Comparison of ENCODE assay signal across 9 mouse cellular contexts in the genomic region with DNA sequence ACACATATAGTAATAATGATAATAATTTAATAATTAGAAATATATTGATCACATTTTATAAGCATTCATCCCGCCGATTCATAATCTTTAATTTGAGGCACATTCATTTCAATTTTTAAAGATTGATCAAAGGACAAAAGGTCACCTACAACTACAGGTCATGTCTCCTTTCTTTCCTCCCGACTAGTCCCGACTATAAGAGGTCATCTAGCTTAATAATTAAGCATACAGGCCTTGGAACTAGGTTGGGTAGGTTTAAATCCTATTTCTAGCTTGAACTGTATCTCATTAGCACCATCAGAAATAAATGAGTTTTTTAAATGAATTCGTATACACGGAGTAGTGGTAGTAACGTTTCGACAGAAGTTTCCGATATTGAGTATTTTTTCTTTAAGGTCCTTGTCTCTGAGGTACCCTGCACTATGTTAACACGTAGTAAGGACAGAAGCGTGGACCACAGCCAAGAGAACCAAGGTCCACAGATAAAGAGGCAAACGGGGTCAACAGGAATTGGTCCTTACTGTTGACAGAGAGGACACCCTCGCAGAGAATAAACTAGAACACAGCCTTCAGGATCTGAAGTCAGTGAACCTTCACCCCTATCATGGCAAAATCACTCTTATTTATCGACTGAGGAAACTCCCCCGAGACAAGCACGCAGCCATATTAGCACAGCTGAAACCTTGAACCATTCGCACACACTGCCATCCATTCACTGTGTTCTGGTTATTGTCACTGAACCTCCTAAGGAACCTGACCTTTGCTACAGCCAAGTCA.
DNase-seq lines count a peak whose midpoint lies in the region; ATAC-seq and TF ChIP-seq lines count a peak whose summit lies in the region.
"Had no signal": no experiment of that assay in that cellular context is flagged by ENCODE, and none has a peak within 500 bp of the region (broad histone marks: within the 10 kb centered on the region; RNA-seq: fewer than 3 reads in every experiment).

No protein-coding gene starts in this region.

- H3K36me3 ChIP-seq in heart, embryonic 15.5 days, result no peaks in the 10 kb centered on the region
- H3K36me3 ChIP-seq in kidney, postnatal 0 days (ENCODE audit: insufficient read depth, low read length), result no peaks in the 10 kb centered on the region
- H3K36me3 ChIP-seq: limb, embryonic 12.5 days had no signal

- H3K9me3 ChIP-seq in heart, embryonic 15.5 days (replicated peaks), result no peaks in the 10 kb centered on the region
- no peaks in the 10 kb centered on the region for H3K9me3 ChIP-seq in kidney, postnatal 0 days (replicated peaks; ENCODE audit: low read length)
- H3K9me3 ChIP-seq: limb, embryonic 12.5 days had no signal

- H3K27me3 ChIP-seq in heart, embryonic 15.5 days, result no peaks in the 10 kb centered on the region
- H3K27me3 ChIP-seq in kidney, postnatal 0 days (ENCODE audit: insufficient read depth, low read length), result no peaks in the 10 kb centered on the region

- H3K27ac ChIP-seq in heart, embryonic 15.5 days, result peak overlapping the region; percentile 68
- peak overlapping the region; percentile 66; the same call in 1 of the 2 replicates for H3K27ac ChIP-seq in kidney, postnatal 0 days
- H3K27ac ChIP-seq: limb, embryonic 12.5 days had no signal

- H3K4me3 ChIP-seq in heart, embryonic 15.5 days, result peak overlapping the region; percentile 19
- no peak overlapping the region for H3K4me3 ChIP-seq in kidney, postnatal 0 days (replicated peaks; ENCODE audit: low read depth, low read length)
- H3K4me3 ChIP-seq: limb, embryonic 12.5 days; myocyte had no signal

- 0 out of 2 replicates have a peak, but pooled peaks have one; percentile 40 for ATAC-seq in heart, embryonic 15.5 days (replicated peaks; ENCODE audit: insufficient number of reproducible peaks, insufficient read depth, low FRiP score, low read depth)
- no peak for ATAC-seq in kidney, postnatal 0 days (replicated peaks; ENCODE audit: low FRiP score, low read depth)

- no peak overlapping the region for H3K9ac ChIP-seq in heart, embryonic 15.5 days
- no peak overlapping the region for H3K9ac ChIP-seq in kidney, postnatal 0 days (ENCODE audit: low read depth, low read length)
- H3K9ac ChIP-seq: limb, embryonic 12.5 days had no signal

- 31% methylated on average over 17 of the region's 17 CpGs for WGBS in heart, embryonic 15.5 days
- WGBS in kidney, postnatal 0 days, result 44% methylated on average over 17 of the region's 17 CpGs

- peaks cover 52% of the 10 kb centered on the region for H3K4me1 ChIP-seq in heart, embryonic 15.5 days (replicated peaks)
- 0 out of 2 replicates have a peak, but pooled peaks cover 17% of the 10 kb centered on the region for H3K4me1 ChIP-seq in kidney, postnatal 0 days (replicated peaks; ENCODE audit: insufficient read depth, low read length)

- peak; percentile 31 for DNase-seq in ovary, postnatal 36 days (ENCODE audit: low spot score)
- no peak for DNase-seq in ovary, postnatal 14 days (ENCODE audit: low spot score)
- DNase-seq in kidney, postnatal 0 days (ENCODE audit: low spot score), result no peak
- DNase-seq in spleen, adult 12 weeks (ENCODE audit: low spot score), result no peak
- no peak for DNase-seq in urinary bladder, postnatal 36 days (ENCODE audit: low spot score in 2 of 2)
- DNase-seq in testis, postnatal 14 days (ENCODE audit: low spot score), result no peak

- no peak for TF ChIP-seq CTCF in kidney, postnatal 0 days (IDR thresholded peaks at IDR 0.05; ENCODE audit: low read depth)

- H3K4me2 ChIP-seq in heart, embryonic 15.5 days, result peak overlapping the region; percentile 39
- H3K4me2 ChIP-seq in kidney, postnatal 0 days (ENCODE audit: low read length), result peak overlapping the region; percentile 27; the same call in 1 of the 2 replicates
- H3K4me2 ChIP-seq: limb, embryonic 12.5 days had no signal
